In genomic region chr11:112991862-112992261, GRCm38 (mm10) we compare ENCODE assay signal across 14 mouse cellular contexts.
A peak's percentile ranks its signal among the peaks of the same experiment; 100 is the strongest.
DNase-seq lines count a peak whose midpoint lies in the region; ATAC-seq lines count a peak whose summit lies in the region.
"Had no signal": no experiment of that assay in that cellular context is flagged by ENCODE, and none has a peak within 500 bp of the region (broad histone marks: within the 10 kb centered on the region; RNA-seq: fewer than 3 reads in every experiment).

No protein-coding gene starts in this region.

- ATAC-seq in forebrain, embryonic 11.5 days (replicated peaks; ENCODE audit: low FRiP score), result 0 out of 2 replicates have a peak, but pooled peaks have one; percentile 25
- ATAC-seq in forebrain, embryonic 15.5 days (replicated peaks), result no peak
- no peak for ATAC-seq in midbrain, embryonic 13.5 days
- 0 out of 2 replicates have a peak, but pooled peaks have one; percentile 34 for ATAC-seq in intestine, embryonic 14.5 days (replicated peaks; ENCODE audit: low FRiP score, low TSS enrichment, low read depth)
- ATAC-seq in megakaryocyte progenitor cell, adult 5-6 weeks (replicated peaks; ENCODE audit: poor library complexity), result 0 out of 2 replicates have a peak, but pooled peaks have one; percentile 20
- ATAC-seq: forebrain, embryonic 16.5 days had no signal

- H3K9ac ChIP-seq in forebrain, embryonic 11.5 days (ENCODE audit: low read length), result 0 out of 2 replicates have a peak overlapping the region, but pooled peaks have one; percentile 25
- no peak overlapping the region for H3K9ac ChIP-seq in forebrain, embryonic 15.5 days (replicated peaks)
- H3K9ac ChIP-seq in midbrain, embryonic 13.5 days (replicated peaks), result no peak overlapping the region
- H3K9ac ChIP-seq in intestine, embryonic 14.5 days (ENCODE audit: low read length), result no peak overlapping the region
- H3K9ac ChIP-seq: liver, embryonic 14.5 days had no signal

- peaks cover 14% of the 10 kb centered on the region for H3K4me1 ChIP-seq in forebrain, embryonic 11.5 days (replicated peaks; ENCODE audit: control insufficient read depth, insufficient read depth, low read length)
- H3K4me1 ChIP-seq in forebrain, embryonic 15.5 days, result peaks cover 35% of the 10 kb centered on the region
- peaks cover 48% of the 10 kb centered on the region for H3K4me1 ChIP-seq in midbrain, embryonic 10.5 days
- H3K4me1 ChIP-seq in midbrain, embryonic 13.5 days (replicated peaks), result peaks cover 45% of the 10 kb centered on the region
- peaks cover 24% of the 10 kb centered on the region for H3K4me1 ChIP-seq in intestine, embryonic 14.5 days (replicated peaks; ENCODE audit: control insufficient read depth, insufficient read depth, low read length)

- no peaks in the 10 kb centered on the region for H3K36me3 ChIP-seq in forebrain, embryonic 11.5 days (ENCODE audit: control insufficient read depth, insufficient read depth, low read length)
- H3K36me3 ChIP-seq in forebrain, embryonic 15.5 days, result no peaks in the 10 kb centered on the region
- H3K36me3 ChIP-seq in midbrain, embryonic 10.5 days, result no peaks in the 10 kb centered on the region
- H3K36me3 ChIP-seq in midbrain, embryonic 13.5 days, result no peaks in the 10 kb centered on the region
- no peaks in the 10 kb centered on the region for H3K36me3 ChIP-seq in intestine, embryonic 14.5 days (ENCODE audit: control insufficient read depth, insufficient read depth, low read length)

- H3K4me2 ChIP-seq in forebrain, embryonic 11.5 days (ENCODE audit: low read depth, low read length, severe bottlenecking), result no peak overlapping the region
- no peak overlapping the region for H3K4me2 ChIP-seq in forebrain, embryonic 15.5 days (replicated peaks)
- H3K4me2 ChIP-seq in midbrain, embryonic 13.5 days (replicated peaks), result no peak overlapping the region
- H3K4me2 ChIP-seq in intestine, embryonic 14.5 days (ENCODE audit: low read length), result no peak overlapping the region

- intact Hi-C loops in left cerebral cortex, postnatal 4 days (cut with DNase I), result no loop called here

- no peak for DNase-seq in forebrain, embryonic 11.5 days (ENCODE audit: low spot score)
- no peak for DNase-seq in midbrain, embryonic 10.5 days (ENCODE audit: low spot score)
- no peak for DNase-seq in intestine, embryonic 14.5 days (ENCODE audit: low spot score)
- no peak for DNase-seq in gastrocnemius, postnatal 4 days (ENCODE audit: low spot score in 2 of 2)
- DNase-seq in left cerebral cortex, postnatal 4 days, result no peak
- DNase-seq: cerebellum, adult 11-12 months; heart, adult 18-20 months; thymus, postnatal 14 days had no signal

- H3K9me3 ChIP-seq in forebrain, embryonic 11.5 days (ENCODE audit: control insufficient read depth, low read length), result no peaks in the 10 kb centered on the region
- H3K9me3 ChIP-seq in forebrain, embryonic 15.5 days, result no peaks in the 10 kb centered on the region
- H3K9me3 ChIP-seq in midbrain, embryonic 10.5 days (replicated peaks), result no peaks in the 10 kb centered on the region
- H3K9me3 ChIP-seq in midbrain, embryonic 13.5 days, result no peaks in the 10 kb centered on the region
- no peaks in the 10 kb centered on the region for H3K9me3 ChIP-seq in intestine, embryonic 14.5 days (ENCODE audit: control insufficient read depth, low read length)

- 28% methylated on average over 13 of the region's 13 CpGs for WGBS in forebrain, embryonic 11.5 days
- WGBS in forebrain, embryonic 15.5 days, result 24% methylated on average over 13 of the region's 13 CpGs
- 26% methylated on average over 13 of the region's 13 CpGs for WGBS in midbrain, embryonic 10.5 days
- 22% methylated on average over 13 of the region's 13 CpGs for WGBS in midbrain, embryonic 13.5 days
- 23% methylated on average over 13 of the region's 13 CpGs for WGBS in intestine, embryonic 14.5 days

- H3K4me3 ChIP-seq in forebrain, embryonic 11.5 days (ENCODE audit: low read depth, low read length), result no peak overlapping the region
- no peak overlapping the region for H3K4me3 ChIP-seq in forebrain, embryonic 15.5 days
- no peak overlapping the region for H3K4me3 ChIP-seq in midbrain, embryonic 10.5 days
- no peak overlapping the region for H3K4me3 ChIP-seq in midbrain, embryonic 13.5 days (replicated peaks)
- H3K4me3 ChIP-seq in intestine, embryonic 14.5 days (ENCODE audit: low read depth, low read length), result no peak overlapping the region
- H3K4me3 ChIP-seq: myocyte had no signal

- no peaks in the 10 kb centered on the region for H3K27me3 ChIP-seq in forebrain, embryonic 11.5 days (ENCODE audit: control insufficient read depth, insufficient read depth, low read length)
- no peaks in the 10 kb centered on the region for H3K27me3 ChIP-seq in forebrain, embryonic 15.5 days
- peaks cover 40% of the 10 kb centered on the region for H3K27me3 ChIP-seq in midbrain, embryonic 10.5 days (ENCODE audit: low read depth, poor library complexity, severe bottlenecking)
- no peaks in the 10 kb centered on the region for H3K27me3 ChIP-seq in midbrain, embryonic 13.5 days
- H3K27me3 ChIP-seq in intestine, embryonic 14.5 days (replicated peaks; ENCODE audit: control insufficient read depth, insufficient read depth, low read length), result no peaks in the 10 kb centered on the region

- no peak overlapping the region for H3K27ac ChIP-seq in forebrain, embryonic 11.5 days (ENCODE audit: low read depth, low read length)
- H3K27ac ChIP-seq in forebrain, embryonic 15.5 days (replicated peaks), result no peak overlapping the region
- peak overlapping the region; percentile 47 for H3K27ac ChIP-seq in midbrain, embryonic 10.5 days (replicated peaks)
- H3K27ac ChIP-seq in midbrain, embryonic 13.5 days, result no peak overlapping the region
- no peak overlapping the region for H3K27ac ChIP-seq in intestine, embryonic 14.5 days (ENCODE audit: low read depth)
- H3K27ac ChIP-seq: liver, embryonic 14.5 days had no signal

Comparison
In these comparisons a context has a peak if more than half of its experiments do, and no peak if none do; other contexts are left out.
1. ATAC-seq: peak in forebrain, embryonic 11.5 days (single experiment), intestine, embryonic 14.5 days (single experiment) and megakaryocyte progenitor cell, adult 5-6 weeks (single experiment); none in forebrain, embryonic 15.5 days (single experiment) and midbrain, embryonic 13.5 days (single experiment).